Mouse (Mus musculus) kidney, postnatal 0 days (tissue): ENCODE measurements at regions not wholly inside any gene's neighbourhood (a gene's known extent, or its start where the extent isn't known, plus 50 kb on each side); places are given as distances from the start of the nearest gene placed in this dataset.
A peak's percentile ranks its signal among the peaks of the same experiment; 100 is the strongest.

Experiments used
- ATAC-seq: fragments of 200-750 bp; cut with Nextera tagmentation; replicated peaks from 2 replicates; pipeline ENCODE4 v1.8.0; 2017; ENCODE audit warnings: low read depth, moderate number of reproducible peaks, moderate TSS enrichment, moderate library complexity; ENCODE audit not compliant: low FRiP score
- DNase-seq: peaks from one replicate; pipeline ENCODE4 v3.0.0-alpha.2; 2016; ENCODE audit warnings: low spot score
- H3K27ac ChIP-seq: fragments of 300-500 bp; sonication (generic); 2 replicates; pipeline ENCODE4 v1.5.1; 2014; ENCODE audit warnings: mild to moderate bottlenecking
- H3K27me3 ChIP-seq: fragments of 300-500 bp; sonication (generic); 2 replicates; pipeline ENCODE4 v1.6.1; 2014; ENCODE audit warnings: low read length, mixed read lengths; ENCODE audit not compliant: insufficient read depth
- H3K36me3 ChIP-seq: fragments of 300-500 bp; sonication (generic); 2 replicates; pipeline ENCODE4 v1.6.1; 2014; ENCODE audit warnings: low read length, mixed read lengths; ENCODE audit not compliant: insufficient read depth
- H3K4me1 ChIP-seq: fragments of 300-500 bp; sonication (generic); replicated peaks from 2 replicates; pipeline ENCODE4 v1.6.1; 2014; ENCODE audit warnings: antibody characterized with exemption, low read length, mixed read lengths; ENCODE audit not compliant: insufficient read depth
- H3K4me2 ChIP-seq: fragments of 300-500 bp; sonication (generic); 2 replicates; pipeline ENCODE4 v1.6.1; 2014; ENCODE audit warnings: mild to moderate bottlenecking, low read length, moderate library complexity, mixed read lengths
- H3K4me3 ChIP-seq: fragments of 300-500 bp; sonication (generic); replicated peaks from 2 replicates; pipeline ENCODE4 v1.5.1; 2014; ENCODE audit warnings: low read depth, low read length
- H3K9ac ChIP-seq: fragments of 300-500 bp; sonication (generic); 2 replicates; pipeline ENCODE4 v1.6.1; 2014; ENCODE audit warnings: low read depth, low read length
- H3K9me3 ChIP-seq: fragments of 300-500 bp; sonication (generic); replicated peaks from 2 replicates; pipeline ENCODE4 v1.6.1; 2016; ENCODE audit warnings: low read length, inconsistent platforms, mixed read lengths
- CTCF ChIP-seq: IDR thresholded peaks from 2 replicates; pipeline ENCODE4 v1.5.1; 2016; ENCODE audit warnings: antibody characterized with exemption, low read depth, mild to moderate bottlenecking, moderate library complexity
- WGBS: fragments of 180-500 bp; shearing (Covaris S2); extraction: QIAGEN DNeasy Blood & Tissue Kit; methylation state at CpG from one replicate; pipeline ENCODE4 v1.1.7; 2014; 5-methylcytosine and 5-hydroxymethylcytosine counted together

GRCm38 (mm10) chr3:58024750-58025392 is 177.0 kb upstream of the Pfn2 start:
- 68% methylated on average over 3 of the region's 3 CpGs for WGBS
- Histone ChIP-seq H3K36me3 (no peaks in the 10 kb centered on the region), H3K4me1 (no peaks in the 10 kb centered on the region), H3K4me2 (no peak overlapping the region), H3K4me3 (no peak overlapping the region), H3K9me3 (no peaks in the 10 kb centered on the region), H3K27me3 (no peaks in the 10 kb centered on the region), H3K27ac (no peak overlapping the region), H3K9ac (no peak overlapping the region)
- no peak for ATAC-seq
- no peak for TF ChIP-seq CTCF
- no peak for DNase-seq

- WGBS, result 76% methylated on average over 1 of the region's 1 CpGs
- no peak for TF ChIP-seq CTCF
- Histone ChIP-seq H3K27ac (no peak overlapping the region), H3K36me3 (no peaks in the 10 kb centered on the region), H3K4me3 (no peak overlapping the region), H3K27me3 (no peaks in the 10 kb centered on the region), H3K4me1 (no peaks in the 10 kb centered on the region), H3K4me2 (no peak overlapping the region), H3K9me3 (no peaks in the 10 kb centered on the region), H3K9ac (no peak overlapping the region)
- DNase-seq (no peak), ATAC-seq (no peak)
Measured at GRCm38 (mm10) chr3:58049618-58050017, 201.7 kb upstream of the Pfn2 start.

GRCm38 (mm10) chr3:58054726-58055125 is 206.8 kb upstream of the Pfn2 start:
- no peaks in the 10 kb centered on the region for H3K4me1 ChIP-seq
- H3K4me3 ChIP-seq, result no peak overlapping the region
- 81% methylated on average over 7 of the region's 7 CpGs for WGBS
- no peak overlapping the region for H3K4me2 ChIP-seq
- no peak overlapping the region for H3K27ac ChIP-seq
- H3K9ac ChIP-seq, result no peak overlapping the region
- no peaks in the 10 kb centered on the region for H3K9me3 ChIP-seq
- ATAC-seq, result no peak
- TF ChIP-seq CTCF, result no peak
- DNase-seq, result no peak
- no peaks in the 10 kb centered on the region for H3K36me3 ChIP-seq
- no peaks in the 10 kb centered on the region for H3K27me3 ChIP-seq

- no peaks in the 10 kb centered on the region for H3K27me3 ChIP-seq
- no peak overlapping the region for H3K4me2 ChIP-seq
- no peaks in the 10 kb centered on the region for H3K4me1 ChIP-seq
- H3K27ac ChIP-seq, result no peak overlapping the region
- TF ChIP-seq CTCF, result no peak
- DNase-seq (no peak), ATAC-seq (no peak)
- H3K4me3 ChIP-seq, result no peak overlapping the region
- H3K9me3 ChIP-seq, result no peaks in the 10 kb centered on the region
- H3K9ac ChIP-seq, result no peak overlapping the region
- WGBS, result 88% methylated on average over 4 of the region's 4 CpGs
- no peaks in the 10 kb centered on the region for H3K36me3 ChIP-seq
Measured at GRCm38 (mm10) chr3:58055181-58055580, 207.3 kb upstream of the Pfn2 start.

GRCm38 (mm10) chr3:58056191-58057063 is 208.5 kb upstream of the Pfn2 start:
- Histone ChIP-seq H3K4me3 (no peak overlapping the region), H3K27ac (no peak overlapping the region), H3K27me3 (no peaks in the 10 kb centered on the region), H3K9ac (no peak overlapping the region), H3K36me3 (no peaks in the 10 kb centered on the region), H3K4me2 (no peak overlapping the region), H3K9me3 (no peaks in the 10 kb centered on the region), H3K4me1 (no peaks in the 10 kb centered on the region)
- DNase-seq, result peak; percentile 14
- no peak for ATAC-seq
- 53% methylated on average over 10 of the region's 10 CpGs for WGBS
- TF ChIP-seq CTCF, result no peak

DNA sequence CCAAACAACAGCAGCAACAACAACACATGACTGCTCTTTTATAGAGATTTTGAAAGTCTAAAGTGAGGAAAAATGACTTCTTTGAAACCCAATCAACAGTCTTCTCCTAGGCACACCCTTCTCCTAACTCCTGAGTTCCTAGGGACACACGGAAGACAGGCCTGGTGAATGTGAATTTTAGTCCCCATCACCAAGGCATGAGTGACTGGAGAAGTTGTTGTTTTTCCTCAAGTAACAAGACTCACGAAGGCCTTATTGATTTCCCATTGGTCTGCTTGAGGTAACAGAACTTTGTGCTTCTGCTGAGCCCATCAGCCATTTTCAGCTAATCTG is 209.2 kb upstream of the Pfn2 start:
- Histone ChIP-seq H3K36me3 (no peaks in the 10 kb centered on the region), H3K9ac (no peak overlapping the region), H3K27me3 (no peaks in the 10 kb centered on the region), H3K4me3 (no peak overlapping the region), H3K4me1 (no peaks in the 10 kb centered on the region), H3K27ac (no peak overlapping the region), H3K9me3 (no peaks in the 10 kb centered on the region), H3K4me2 (no peak overlapping the region)
- ATAC-seq, result no peak
- WGBS, result 87% methylated on average over 2 of the region's 2 CpGs
- DNase-seq, result no peak
- no peak for TF ChIP-seq CTCF
